Mouse (Mus musculus) R1 (cell line): ENCODE measurements around the gene Tssk1.

Experiments
- DNase-seq: peaks from one replicate; pipeline ENCODE4 v3.0.0-alpha.2; 2018; ENCODE audit warnings: low read depth, low spot score

Gene Tssk1

DNA sequence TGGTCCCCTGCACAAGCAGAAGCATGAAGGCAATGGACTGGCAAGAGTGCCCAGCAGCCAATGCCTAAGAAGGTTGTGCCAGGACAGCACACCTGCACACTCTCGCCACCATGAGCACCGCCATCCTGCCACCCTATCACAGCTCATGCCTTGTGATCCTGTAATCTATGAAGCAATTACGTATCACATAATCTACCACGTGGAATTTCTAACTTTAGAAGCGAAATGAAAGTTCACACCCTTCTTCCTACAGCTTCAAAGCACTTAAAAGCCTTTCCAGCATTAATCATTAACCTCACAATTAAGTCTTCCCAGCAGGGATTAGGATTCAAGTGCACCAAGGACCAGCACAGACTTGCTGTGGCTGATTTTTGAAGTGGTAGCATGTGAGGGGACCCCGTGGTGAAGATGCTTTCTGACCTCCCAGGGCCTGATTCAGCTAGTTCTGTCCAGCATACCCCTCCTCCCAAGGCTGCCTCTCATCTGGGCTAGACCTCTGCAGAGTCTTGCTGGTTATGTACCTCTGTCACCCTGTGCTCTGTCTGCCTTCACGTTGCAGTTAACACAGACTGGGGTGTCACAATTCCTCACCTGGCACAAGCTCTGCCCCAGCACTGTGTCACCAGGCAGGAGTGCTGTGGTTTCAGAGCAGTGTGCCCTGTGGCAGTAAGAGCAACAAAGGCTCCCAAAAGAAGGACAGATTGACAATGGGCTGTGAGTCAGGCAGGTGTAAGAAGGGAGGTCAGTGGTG is 51.2 kb downstream of the Tssk1 start:
- no peak for DNase-seq
